Mouse (Mus musculus): ENCODE measurements around the gene Pakap.

DNA sequence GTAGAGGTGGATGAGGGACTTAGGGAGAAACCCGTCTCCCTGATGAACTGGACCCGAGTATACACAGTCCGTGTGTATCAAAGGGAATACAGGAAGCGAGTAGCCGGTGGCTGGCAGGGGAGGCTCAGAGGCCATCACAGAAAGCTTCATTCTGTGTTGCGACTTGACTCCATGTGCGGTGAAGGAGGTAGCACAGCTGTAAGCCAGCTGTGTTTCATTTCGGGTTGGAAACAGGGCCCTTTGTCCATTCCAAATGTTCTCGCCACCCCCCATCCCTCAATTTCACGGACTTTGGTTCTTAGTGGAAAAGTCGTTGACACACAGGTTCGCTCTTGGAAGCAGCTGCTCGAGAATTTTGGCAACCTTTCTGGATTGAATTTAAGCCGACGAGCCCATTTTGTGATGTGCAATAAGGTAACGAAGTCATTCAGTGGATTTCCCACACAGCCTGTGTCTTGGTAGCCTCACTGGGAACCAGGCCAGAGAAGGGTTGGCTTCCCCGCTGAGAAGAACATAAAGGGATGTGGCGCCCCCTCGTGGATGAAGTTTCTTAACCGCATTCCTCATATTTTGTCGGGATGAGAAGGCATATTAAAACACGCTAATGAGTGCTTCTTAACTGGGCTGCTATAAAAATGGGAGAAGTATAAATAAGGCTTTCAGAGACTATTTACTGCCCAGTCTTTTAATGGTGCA lies 39.4 kb downstream of the Pakap start:
- TF ChIP-seq CTCF (IDR thresholded peaks at IDR 0.05; ENCODE audit: borderline replicate concordance, control insufficient read depth, extremely low read depth, insufficient read depth, low read length, poor library complexity) (no peak), POLR2A (IDR thresholded peaks at IDR 0.05; ENCODE audit: control insufficient read depth, extremely low read depth, insufficient read depth, low read length, poor library complexity) (no peak)

Measured in thymus, adult 2 months (tissue).